Mouse (Mus musculus): ENCODE measurements around the gene Heatr3. TPM values are rescaled to one million over a fixed set of nuclear protein-coding genes. Genes with fewer than 3 reads are reported as not detected.

The Heatr3 gene
- 10 to 100 TPM; 28.8 to 31.9 TPM for total RNA-seq (2023)

DNA sequence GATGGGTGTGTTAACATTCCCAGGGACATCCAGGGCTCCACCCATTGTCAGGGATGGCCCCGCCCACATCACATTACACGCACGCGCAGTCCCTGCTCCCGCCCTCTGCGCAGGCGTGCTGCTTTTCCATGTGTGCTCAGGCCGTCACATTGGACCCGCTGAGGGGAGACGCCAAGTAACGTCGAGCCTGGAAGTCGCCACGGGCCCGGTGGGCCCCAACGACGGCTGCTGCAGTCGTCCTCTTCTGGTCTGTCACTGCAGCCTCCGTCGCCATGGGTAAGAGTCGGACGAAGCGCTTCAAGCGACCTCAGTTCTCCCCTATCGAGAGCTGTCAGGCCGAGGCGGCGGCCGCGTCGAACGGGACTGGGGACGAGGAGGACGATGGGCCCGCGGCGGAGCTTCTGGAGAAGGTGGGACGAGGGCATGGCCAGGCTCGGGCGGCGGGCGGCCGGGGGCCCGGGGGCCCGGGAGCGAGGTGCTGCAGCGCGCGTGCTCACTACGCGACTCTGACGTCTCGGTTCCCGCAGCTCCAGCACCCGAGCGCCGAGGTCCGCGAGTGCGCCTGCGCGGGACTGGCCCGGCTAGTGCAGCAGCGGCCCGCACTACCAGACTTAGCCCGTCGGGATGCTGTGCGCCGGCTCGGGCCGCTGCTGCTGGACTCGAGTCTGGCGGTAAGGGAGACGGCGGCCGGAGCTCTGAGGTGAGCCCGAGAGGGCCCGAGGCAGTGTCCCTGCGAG is at the start of gene Heatr3:
Heatr3 (plus strand) TSS at position 108 of the 737 bp plus-strand sequence.

DNA sequence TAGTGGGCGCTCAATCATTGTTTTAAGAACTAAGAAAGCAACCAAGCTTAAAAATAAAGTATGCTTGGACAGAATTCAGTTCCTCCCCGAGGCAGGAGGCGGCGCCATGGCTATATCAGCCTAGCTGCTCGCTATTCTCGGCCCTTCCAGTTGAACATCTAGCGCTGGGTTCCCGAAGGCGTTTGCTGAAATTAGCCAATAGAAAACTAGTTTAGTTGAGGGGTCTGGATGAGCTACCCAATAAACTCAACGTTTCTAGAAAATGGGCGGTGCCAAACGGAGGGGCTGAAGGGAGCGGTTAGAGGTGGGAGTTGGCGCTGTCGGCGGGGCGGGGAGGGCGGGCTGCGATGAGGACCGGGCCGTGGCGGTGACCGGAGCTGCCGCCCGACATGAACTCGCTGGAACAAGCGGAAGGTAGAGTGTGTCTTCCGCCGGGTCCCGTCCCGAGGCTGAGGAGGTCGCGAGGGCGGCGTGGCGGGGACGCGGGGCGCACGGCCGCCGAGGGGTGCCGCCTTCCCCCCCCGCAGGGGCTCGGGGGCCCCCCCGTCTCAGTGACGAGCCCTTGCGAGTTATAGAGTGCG is 19.1 kb upstream of the Heatr3 start, which contains the start of gene Cnep1r1:
Cnep1r1 (plus strand) TSS at position 314 of the 581 bp plus-strand sequence.

DNA sequence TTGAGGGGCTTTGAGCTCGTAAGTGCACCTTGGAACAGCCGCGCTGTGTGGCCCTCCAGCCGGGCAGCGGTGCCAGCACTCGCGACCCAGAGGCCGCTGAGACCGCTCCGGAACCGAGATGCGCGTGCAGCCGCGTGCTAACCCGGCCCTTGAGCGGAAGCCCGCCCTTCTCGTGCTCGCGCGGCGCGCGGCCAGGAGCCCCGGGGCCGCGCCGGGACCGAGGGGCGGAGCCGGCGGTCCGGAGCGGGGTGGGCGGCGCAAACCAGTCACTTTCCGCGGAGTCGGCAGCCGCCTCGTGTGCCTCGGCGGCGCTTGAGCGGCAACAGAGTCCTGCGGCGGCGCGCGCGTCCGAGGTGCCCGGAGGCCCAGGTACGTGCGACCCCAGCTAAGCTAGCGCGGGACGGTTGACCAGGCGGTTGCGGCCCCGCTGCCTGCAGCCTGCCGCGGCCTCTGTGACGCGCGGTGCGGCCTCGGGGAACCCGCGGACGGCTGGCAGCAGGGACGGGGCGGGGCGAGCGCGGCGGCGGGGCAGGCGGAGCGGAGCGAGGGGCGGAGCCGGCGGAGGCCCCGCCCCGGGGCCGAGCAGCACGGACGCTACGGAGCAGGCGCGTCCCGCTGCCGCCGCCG is 61.4 kb downstream of the Heatr3 start, which contains the start of gene Tent4b:
Tent4b (plus strand) TSS at position 269 of the 627 bp plus-strand sequence.

Other genes with a start within 250 kb of the Heatr3 start
- gene Zfp423, start 178.3 kb upstream of the Heatr3 start, total RNA-seq (2023), result not detected
- gene Cnep1r1, start 19.1 kb upstream of the Heatr3 start, total RNA-seq (2023), result 10 to 100 TPM; 28.7 to 29.1 TPM
- gene Tent4b, start 61.4 kb downstream of the Heatr3 start, total RNA-seq (2023), result 10 to 100 TPM; 45.7 to 56.2 TPM
- gene Adcy7, start 134.5 kb downstream of the Heatr3 start, total RNA-seq (2023), result 100 to 1,000 TPM; 149 to 159 TPM
- gene Brd7, start 224.3 kb downstream of the Heatr3 start, total RNA-seq (2023), result 100 to 1,000 TPM in 1 of 2 experiments, 10 to 100 TPM in 1; 85.8 to 106 TPM